Mouse (Mus musculus) kidney, postnatal 10 days (tissue): ENCODE data around the gene Cand1.
A peak's percentile ranks its signal among the peaks of the same experiment; 100 is the strongest.

Experiments
- DNase-seq: peaks from one replicate; pipeline ENCODE4 v3.0.0; 2021; ENCODE audit warnings: mixed read lengths

Cand1 gene

GRCm38 (mm10) chr10:119239969-119240721, at the start of gene Cand1:
Cand1 (minus strand) TSS chr10:119240055.
- DNase-seq: peak; percentile 100

DNA sequence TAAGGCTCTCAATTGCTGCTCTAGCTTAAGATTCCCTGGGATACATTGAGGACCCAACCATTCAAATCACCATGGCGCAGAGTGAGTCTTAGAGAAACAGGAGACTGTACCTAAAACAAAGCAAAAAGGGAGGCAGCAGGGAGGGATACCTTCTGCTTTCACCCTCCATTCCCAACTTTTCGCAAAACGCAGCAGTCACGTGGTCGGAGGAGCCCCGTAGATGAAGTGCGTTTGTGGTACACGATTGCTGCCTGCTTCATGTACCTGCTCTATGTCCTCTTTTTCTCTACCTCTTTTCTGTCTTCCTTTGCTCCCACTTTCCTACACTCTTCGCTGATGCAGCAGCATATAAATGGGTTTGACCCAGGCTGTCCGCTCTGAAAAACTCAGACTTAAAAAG, 39.0 kb upstream of the Cand1 start:
- no peak for DNase-seq

DNA sequence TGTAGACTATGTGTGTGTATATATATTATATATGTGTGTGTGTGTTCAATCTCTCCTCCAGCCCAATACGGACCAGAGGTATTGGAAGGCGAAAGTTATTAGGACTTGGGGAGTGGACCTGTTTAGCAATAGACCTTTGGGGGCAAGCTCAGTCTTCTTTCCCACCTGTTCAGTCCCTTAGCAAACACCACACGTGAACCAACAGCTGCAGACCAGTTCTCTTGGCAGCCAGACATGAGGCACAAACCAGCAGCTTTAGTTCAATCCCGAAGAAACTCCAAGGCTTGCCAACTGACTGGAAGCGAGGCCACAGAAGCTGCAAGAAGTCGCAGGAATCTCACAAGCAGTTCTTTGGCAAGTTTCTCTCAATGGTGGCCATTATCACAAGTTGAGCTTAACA, 34.5 kb upstream of the Cand1 start:
- no peak for DNase-seq

GRCm38 (mm10) chr10:119272536-119272935, 32.7 kb upstream of the Cand1 start:
- no peak for DNase-seq

GRCm38 (mm10) chr10:119272005-119272404, 32.1 kb upstream of the Cand1 start:
- no peak for DNase-seq

DNA sequence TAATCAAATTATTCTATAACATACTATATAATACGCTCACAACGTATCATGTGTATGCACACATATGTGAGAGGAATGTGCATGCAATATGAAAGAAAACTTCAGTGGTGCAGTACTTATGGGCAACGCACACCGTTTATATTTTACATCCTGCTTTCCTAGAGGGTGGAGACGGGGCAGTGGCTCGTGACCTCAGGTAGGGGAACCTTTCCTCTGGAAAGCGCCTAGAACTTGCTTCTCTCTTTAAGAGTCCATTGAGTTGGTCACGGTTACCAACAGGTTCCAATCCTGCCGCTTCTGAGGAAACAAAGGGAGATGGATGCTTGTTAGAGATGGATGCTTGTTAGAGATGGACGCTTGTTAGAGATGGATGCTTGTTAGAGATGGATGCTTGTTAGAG, 31.2 kb upstream of the Cand1 start:
- no peak for DNase-seq

GRCm38 (mm10) chr10:119270384-119270985, 30.6 kb upstream of the Cand1 start:
- no peak for DNase-seq

DNA sequence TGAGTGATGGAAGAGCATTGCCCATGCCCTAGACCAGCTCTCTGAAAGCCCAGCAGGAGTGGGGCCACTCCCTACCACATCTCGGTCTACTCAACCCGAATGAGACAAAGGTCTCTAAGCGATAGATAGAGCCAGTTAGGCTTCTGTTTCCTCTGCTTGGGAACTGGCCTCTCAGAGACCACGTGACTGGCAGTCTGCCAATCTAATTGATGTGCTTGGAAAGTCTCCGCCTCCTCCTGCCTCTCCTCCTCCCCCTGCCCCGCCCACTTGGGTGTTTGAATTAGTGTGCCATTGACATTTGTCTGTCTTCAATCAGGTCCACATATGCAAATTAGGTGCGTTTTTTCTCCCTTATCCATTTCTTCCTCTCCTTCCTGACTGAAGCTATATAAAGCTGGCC, 24.9 kb upstream of the Cand1 start:
- peak; percentile 31 for DNase-seq

DNA sequence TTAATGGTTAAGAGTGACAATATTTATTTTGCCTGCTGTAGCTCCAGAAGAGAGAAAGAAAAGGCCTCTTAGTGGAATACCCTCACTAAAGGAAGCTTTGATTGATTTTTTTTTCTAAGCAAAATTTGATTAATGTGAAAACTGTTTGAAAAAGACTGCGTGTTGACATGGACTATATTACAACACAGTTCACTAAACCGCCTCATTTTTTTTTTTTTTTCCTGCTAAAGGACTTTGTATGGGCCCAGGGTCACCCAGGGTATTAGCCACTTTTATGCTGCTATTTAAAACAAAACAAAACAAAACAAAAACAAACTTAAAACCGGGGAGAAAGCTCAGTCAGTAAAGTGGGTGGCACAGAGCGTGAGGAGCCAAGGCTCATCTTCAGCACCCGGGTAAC, 23.0 kb upstream of the Cand1 start:
- DNase-seq: no peak

DNA sequence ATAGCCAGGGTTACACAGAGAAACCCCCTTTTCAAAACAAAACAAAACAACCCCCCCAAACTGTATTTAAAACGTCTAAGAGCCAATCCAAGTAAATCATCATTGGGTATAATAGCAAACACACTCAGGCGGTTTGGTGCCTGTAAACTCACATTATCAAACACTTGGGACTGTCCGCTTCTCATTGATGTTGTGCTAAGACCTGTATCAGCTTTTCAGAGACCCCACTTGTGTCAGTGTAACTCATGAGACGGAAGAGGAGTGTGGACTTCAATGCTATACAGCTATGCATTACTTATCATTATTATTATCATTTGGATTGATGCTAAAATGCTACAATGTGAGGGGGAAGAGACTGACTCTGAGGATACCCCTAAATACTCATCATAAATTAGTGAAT, 18.0 kb upstream of the Cand1 start:
- no peak for DNase-seq

- no peak for DNase-seq
These were observed 4.3 kb upstream of the Cand1 start for GRCm38 (mm10) chr10:119244146-119244545.

- no peak for DNase-seq
These were observed 851 bp upstream of the Cand1 start for GRCm38 (mm10) chr10:119240722-119241089.

GRCm38 (mm10) chr10:119239633-119239968, 254 bp downstream of the Cand1 start:
- DNase-seq: no peak

GRCm38 (mm10) chr10:119238985-119239631, 747 bp downstream of the Cand1 start:
- DNase-seq: peak; percentile 76

- DNase-seq: no peak
These were observed 8.3 kb downstream of the Cand1 start for GRCm38 (mm10) chr10:119231526-119231925.

- DNase-seq: no peak
These were observed 9.2 kb downstream of the Cand1 start for GRCm38 (mm10) chr10:119230703-119231102.

DNA sequence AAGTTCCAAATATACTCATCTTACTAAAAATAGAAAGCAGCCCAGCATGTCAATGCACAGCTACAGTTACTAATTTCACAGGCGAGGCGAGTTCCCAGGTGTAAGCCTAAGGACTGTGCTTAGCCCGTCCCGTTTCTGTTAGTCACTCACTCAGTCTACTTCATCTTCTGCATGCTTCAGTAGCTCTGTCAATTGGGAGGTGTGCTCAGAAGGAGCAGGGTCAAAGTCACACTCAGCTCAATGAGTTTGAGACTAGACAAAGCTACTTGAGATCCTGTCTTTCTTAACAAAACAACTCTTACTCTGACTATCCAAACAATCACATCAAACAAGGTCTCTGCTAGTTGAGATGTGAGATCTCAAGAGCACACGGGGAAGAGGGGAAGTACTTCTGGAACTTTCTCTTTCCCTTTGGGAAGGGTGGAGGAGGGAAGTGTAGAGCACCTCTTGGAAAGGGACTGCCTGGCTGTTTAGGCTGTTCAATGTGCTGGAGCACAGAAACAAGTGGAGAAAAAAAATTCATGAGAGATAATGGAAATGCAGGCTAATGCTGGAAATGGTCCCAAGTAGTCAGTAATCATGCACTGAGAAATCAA, 9.7 kb downstream of the Cand1 start:
- no peak for DNase-seq

DNA sequence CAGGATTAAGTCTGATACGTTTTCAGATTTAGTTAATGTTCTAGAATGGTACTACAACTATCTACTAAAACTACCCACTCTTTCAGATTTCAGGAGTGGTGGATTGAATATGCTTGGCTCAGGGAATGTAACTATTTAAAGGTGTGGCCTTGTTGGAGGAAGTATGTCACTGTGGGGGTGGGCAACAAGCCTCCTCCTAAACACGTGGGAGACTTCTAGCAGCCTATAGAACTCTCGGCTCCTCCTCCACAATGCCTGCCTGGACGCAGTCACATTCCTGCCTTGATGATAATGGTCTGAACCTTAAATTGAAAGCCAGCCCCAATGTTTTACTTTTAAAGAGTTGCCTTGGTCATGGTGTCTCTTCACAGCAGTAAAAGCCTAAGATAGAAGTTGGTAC, 16.2 kb downstream of the Cand1 start:
- no peak for DNase-seq

DNA sequence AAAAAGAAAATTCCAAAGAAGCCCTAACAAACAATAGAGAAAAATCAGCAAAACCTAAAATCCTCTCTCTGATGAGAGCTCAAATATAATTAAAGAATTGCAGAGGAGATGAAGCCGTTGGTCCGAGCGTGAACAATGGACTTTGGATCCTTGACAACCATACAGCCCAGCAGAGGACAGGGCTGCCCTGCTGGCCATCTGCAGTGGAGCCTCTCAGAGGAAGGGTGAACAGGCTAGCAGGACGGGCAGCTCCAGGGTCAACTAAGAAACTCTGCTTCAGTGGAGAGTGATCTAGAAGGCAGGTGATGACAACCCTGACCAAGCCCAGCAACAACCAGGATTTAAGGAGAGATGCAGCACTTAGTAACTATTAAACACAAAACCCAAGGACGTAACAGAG, 18.2 kb downstream of the Cand1 start:
- peak; percentile 27 for DNase-seq

DNA sequence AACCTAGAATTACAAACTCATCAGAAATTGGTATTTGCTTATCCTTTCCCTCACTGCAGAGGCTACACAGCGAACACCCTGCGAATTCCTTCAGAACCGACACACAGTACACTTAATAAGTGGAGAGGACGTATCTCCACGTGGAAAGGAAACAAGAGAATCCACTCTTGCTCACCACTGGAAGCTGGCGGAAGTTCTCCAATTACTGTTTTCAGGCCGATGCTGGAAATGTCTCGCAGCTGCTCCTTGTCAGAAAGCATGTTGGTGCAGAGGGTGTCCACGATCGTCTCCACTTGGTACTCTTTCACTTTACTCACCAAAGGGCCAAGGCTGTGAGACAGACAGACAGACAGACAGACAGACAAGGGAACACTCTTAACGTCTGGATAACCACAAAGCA, 20.4 kb downstream of the Cand1 start:
- peak; percentile 45 for DNase-seq

DNA sequence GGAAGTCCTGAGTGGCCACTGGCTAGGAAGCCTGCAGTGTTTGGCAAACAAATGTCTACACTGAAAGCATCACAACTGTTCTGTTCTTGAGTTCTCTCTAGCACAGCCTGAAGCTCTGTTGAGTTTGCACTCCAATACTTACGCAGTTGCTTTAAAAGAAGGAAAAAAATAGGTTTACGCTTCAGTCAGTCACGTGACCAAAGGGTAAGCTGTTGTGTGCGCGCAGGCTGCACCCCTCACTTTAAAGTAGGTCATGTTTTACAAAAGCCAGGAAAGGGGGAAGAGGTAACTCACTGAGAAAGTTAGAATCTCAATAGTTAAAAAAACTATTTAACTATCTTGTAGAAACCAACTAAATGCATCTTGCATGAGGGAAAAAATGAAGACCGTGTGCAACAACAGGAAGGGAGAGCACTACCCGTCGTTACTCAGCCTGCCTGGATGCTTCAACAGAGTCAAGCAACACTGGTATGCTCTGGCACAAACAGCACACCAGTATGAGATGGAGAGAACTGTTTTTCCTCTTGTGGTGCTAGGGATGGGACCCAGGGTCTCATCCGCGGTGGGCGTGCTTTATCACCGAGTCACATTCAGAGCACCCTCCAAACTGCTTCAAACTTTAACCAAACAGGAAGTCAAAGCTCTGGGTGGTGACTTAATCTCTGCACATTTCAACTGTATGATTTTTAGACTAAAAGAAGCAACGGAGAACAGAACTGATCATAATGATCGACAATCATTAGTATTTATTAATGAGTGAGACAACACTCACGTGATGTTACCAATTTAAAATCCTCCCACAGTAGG, 21.4 kb downstream of the Cand1 start:
- no peak for DNase-seq

DNA sequence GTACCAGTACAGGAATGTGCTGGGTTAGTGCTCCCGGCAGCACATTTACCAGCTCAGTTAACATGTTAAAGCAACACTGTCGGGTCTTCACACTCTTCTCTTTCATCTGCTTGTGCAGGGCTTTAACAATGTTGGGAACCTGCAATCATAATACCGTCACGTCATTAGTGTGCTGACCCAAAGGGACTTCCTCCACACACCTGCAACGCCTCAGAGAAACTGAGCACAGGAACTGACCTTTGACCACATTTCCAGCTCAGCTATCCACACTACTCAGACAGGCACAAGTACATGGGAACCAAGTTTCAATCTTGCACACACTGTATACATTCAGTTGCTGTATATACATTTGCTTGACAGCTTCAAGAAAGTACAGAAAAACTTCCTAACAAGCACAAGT, 27.4 kb downstream of the Cand1 start:
- no peak for DNase-seq

- no peak for DNase-seq
These were observed 28.6 kb downstream of the Cand1 start for GRCm38 (mm10) chr10:119211251-119211650.
